Mouse (Mus musculus) liver, embryonic 14.5 days (tissue): ENCODE measurements around the gene Dlg2.

Experiments used
- CTCF ChIP-seq: IDR thresholded peaks from 2 replicates; pipeline ENCODE4 v1.5.1; 2016; ENCODE audit warnings: antibody characterized with exemption, low read depth, control low read depth
- EP300 ChIP-seq: IDR thresholded peaks from 2 replicates; pipeline ENCODE4 v1.6.1; 2016; ENCODE audit warnings: antibody characterized with exemption, low read depth

GRCm38 (mm10) chr7:92235541-92236031 lies 1759.1 kb downstream of the Dlg2 start:
- TF ChIP-seq CTCF: no peak
- TF ChIP-seq EP300: no peak
